Mouse (Mus musculus): Measurements from ENCODE around the gene 9130213A22Rik. TPM values are rescaled to one million over a fixed set of nuclear protein-coding genes. Genes with fewer than 3 reads are reported as not detected.
A peak's percentile ranks its signal among the peaks of the same experiment; 100 is the strongest.
"Not testable (repeated sequence)": the region's sequence is repeated elsewhere in the genome, so short reads cannot be mapped to it uniquely, and the experiment has no call there.

9130213A22Rik gene
- polyA plus RNA-seq, 1 experiment from 2014 or later, result not detected

DNA sequence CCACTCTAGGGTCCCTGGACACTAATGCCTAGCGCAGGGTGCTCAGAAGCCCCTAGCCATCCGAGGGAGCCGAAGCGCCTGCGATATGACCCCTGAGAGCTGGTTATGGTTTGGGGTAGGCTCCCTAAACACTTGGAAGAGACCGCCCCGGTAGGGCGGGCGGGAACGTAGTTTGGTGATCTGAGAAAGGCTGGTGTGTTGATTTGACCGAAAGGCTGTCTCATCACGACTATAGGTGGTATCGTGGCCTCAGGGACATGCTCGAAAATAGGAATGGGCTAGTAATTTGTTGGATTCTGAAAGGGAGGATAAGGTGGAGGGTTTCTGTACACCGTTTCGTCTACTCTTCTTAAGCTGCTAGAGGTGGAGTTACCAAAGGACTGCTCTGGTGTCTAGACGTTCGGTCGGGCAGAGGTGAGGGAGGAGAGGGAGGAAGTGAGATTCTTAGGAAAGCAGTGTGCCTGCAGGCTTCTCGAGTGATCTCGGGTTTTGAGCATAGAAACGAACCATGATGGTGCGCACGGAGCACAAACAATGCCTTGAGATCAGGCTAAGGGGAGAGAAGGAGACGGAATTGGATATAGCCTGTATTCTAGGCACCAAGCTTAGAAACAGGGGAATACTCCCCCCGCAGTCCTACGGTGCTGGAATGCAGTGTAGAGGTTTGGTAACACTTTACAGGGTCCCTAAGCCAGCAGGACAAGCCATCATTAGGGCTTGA lies 26.7 kb downstream of the 9130213A22Rik start:
- Histone ChIP-seq H3K4me1 (peaks cover 63% of the 10 kb centered on the region), H3K4me3 (peak overlapping the region; percentile 43), H3K4me2 (replicated peaks) (peak overlapping the region; percentile 88), H3K27me3 (replicated peaks) (no peaks in the 10 kb centered on the region), H3K27ac (no peak overlapping the region), H3K9me3 (no peaks in the 10 kb centered on the region), H3K9ac (peak overlapping the region; percentile 60), H3K36me3 (peaks cover 11% of the 10 kb centered on the region)
- 2% methylated on average over 27 of the region's 27 CpGs for WGBS
- no peak for ATAC-seq (ENCODE audit: low FRiP score, low read depth)

GRCm38 (mm10) chr11:69094697-69095429 lies 27.5 kb downstream of the 9130213A22Rik start, which contains the start of gene Per1:
Per1 (plus strand) TSS chr11:69095217.
- H3K4me1 ChIP-seq, result peaks cover 63% of the 10 kb centered on the region
- peak; percentile 92 for ATAC-seq (ENCODE audit: low FRiP score, low read depth)
- peak within 1 kb of the TSS; percentile 88 for H3K4me2 ChIP-seq (replicated peaks)
- peak within 1 kb of the TSS; percentile 43 for H3K4me3 ChIP-seq
- no peaks in the 10 kb centered on the region for H3K9me3 ChIP-seq
- under 1% methylated on average over 37 of the region's 37 CpGs for WGBS
- peaks cover 17% of the 10 kb centered on the region for H3K36me3 ChIP-seq
- no peak within 1 kb of the TSS; the same call in 1 of the 2 replicates for H3K27ac ChIP-seq
- peak within 1 kb of the TSS; percentile 60 for H3K9ac ChIP-seq
- H3K27me3 ChIP-seq (replicated peaks), result no peaks in the 10 kb centered on the region

GRCm38 (mm10) chr11:69093856-69094255 lies 28.5 kb downstream of the 9130213A22Rik start:
- not testable (repeated sequence) for H3K9me3 ChIP-seq; H3K9ac ChIP-seq; H3K4me3 ChIP-seq; ATAC-seq (ENCODE audit: low FRiP score, low read depth); H3K27me3 ChIP-seq (replicated peaks); H3K4me2 ChIP-seq (replicated peaks); H3K27ac ChIP-seq
- H3K4me1 ChIP-seq, result peaks cover 63% of the 10 kb centered on the region
- WGBS, result 88% methylated on average over 7 of the region's 7 CpGs
- peaks cover 17% of the 10 kb centered on the region for H3K36me3 ChIP-seq

GRCm38 (mm10) chr11:69092871-69093270 lies 29.5 kb downstream of the 9130213A22Rik start:
- H3K27ac ChIP-seq, result no peak overlapping the region
- H3K27me3 ChIP-seq (replicated peaks), result no peaks in the 10 kb centered on the region
- H3K4me2 ChIP-seq (replicated peaks), result no peak overlapping the region
- peaks cover 59% of the 10 kb centered on the region for H3K4me1 ChIP-seq
- ATAC-seq (ENCODE audit: low FRiP score, low read depth), result no peak
- no peak overlapping the region for H3K9ac ChIP-seq
- H3K9me3 ChIP-seq, result no peaks in the 10 kb centered on the region
- no peak overlapping the region for H3K4me3 ChIP-seq
- WGBS, result 92% methylated on average over 4 of the region's 4 CpGs
- peaks cover 17% of the 10 kb centered on the region for H3K36me3 ChIP-seq

DNA sequence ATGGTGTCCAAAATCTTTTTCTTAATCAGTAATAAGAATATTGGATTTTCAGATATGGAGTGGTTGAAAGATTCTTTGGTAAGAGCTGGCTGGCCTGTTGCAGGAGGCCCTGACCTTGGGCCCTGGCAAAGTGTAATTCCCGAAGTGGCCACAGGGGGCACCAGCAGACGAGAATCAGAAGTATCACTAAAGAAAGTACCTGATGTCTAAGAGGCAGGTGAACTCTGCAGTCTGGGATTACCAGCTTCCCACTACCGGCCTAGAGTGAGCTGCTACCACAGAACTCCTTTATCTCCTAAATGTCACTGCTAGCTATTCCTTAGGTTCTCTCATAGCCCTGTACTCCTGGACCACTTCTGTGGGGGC lies 30.0 kb downstream of the 9130213A22Rik start:
- H3K4me2 ChIP-seq (replicated peaks), result no peak overlapping the region
- H3K36me3 ChIP-seq, result peaks cover 17% of the 10 kb centered on the region
- no peak for ATAC-seq (ENCODE audit: low FRiP score, low read depth)
- peaks cover 55% of the 10 kb centered on the region for H3K4me1 ChIP-seq
- WGBS, result 5% methylated on average over 3 of the region's 3 CpGs
- no peak overlapping the region for H3K27ac ChIP-seq
- no peaks in the 10 kb centered on the region for H3K9me3 ChIP-seq
- H3K27me3 ChIP-seq (replicated peaks), result no peaks in the 10 kb centered on the region
- no peak overlapping the region for H3K4me3 ChIP-seq
- H3K9ac ChIP-seq, result no peak overlapping the region

DNA sequence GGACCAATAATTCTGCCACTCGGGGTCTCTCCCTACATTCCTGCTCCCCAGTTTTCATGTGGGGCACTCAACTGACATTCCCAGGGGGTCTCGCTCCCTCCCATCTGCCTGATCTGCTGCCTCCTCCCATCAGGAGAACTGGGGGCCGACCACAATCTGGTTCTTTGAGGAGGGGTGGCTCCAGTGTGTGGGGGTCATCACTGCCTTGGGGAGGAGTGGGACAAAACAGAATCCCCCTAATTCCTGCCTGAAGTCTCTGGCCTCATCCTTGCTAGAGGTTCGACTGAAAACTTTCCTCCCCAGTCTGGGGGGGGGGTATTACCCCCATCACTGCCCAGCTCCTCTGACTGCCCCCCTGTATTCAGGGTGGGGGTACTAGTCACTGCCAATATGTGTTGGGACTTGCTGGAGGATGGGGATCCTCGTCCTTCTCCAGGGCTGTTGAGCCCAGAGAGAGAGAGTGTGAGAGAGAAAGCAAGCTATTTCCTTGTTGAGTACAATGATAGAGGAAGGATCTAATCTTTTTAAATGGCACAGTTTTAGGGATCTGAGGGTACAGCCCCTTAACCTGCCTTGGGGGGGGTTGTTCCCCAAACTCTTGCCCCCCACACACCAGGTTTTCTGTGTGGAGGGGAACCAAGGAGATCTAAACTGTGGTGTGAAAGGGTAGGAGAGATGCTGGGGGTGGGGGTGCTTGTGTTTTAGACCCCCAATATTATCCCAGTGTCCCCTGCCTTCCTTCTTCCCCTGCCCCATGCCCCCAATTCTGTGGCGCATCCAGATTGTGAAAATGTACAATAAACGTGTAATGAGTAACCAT lies 30.6 kb downstream of the 9130213A22Rik start:
- Histone ChIP-seq H3K36me3 (peaks cover 17% of the 10 kb centered on the region), H3K4me2 (replicated peaks) (no peak overlapping the region), H3K27ac (no peak overlapping the region), H3K9me3 (no peaks in the 10 kb centered on the region), H3K4me1 (peaks cover 49% of the 10 kb centered on the region), H3K27me3 (replicated peaks) (no peaks in the 10 kb centered on the region), H3K4me3 (no peak overlapping the region), H3K9ac (no peak overlapping the region)
- 66% methylated on average over 7 of the region's 7 CpGs for WGBS
- no peak for ATAC-seq (ENCODE audit: low FRiP score, low read depth)

- H3K9ac ChIP-seq, result no peak overlapping the region
- WGBS, result 60% methylated on average over 6 of the region's 6 CpGs
- H3K4me3 ChIP-seq, result no peak overlapping the region
- no peaks in the 10 kb centered on the region for H3K27me3 ChIP-seq (replicated peaks)
- no peak for ATAC-seq (ENCODE audit: low FRiP score, low read depth)
- no peak overlapping the region for H3K27ac ChIP-seq
- peaks cover 36% of the 10 kb centered on the region for H3K4me1 ChIP-seq
- peak overlapping the region; percentile 96; the same call in 1 of the 2 replicates for H3K4me2 ChIP-seq (replicated peaks)
- no peaks in the 10 kb centered on the region for H3K9me3 ChIP-seq
- peaks cover 17% of the 10 kb centered on the region for H3K36me3 ChIP-seq
Measured at GRCm38 (mm10) chr11:69090367-69090766, 32.0 kb downstream of the 9130213A22Rik start.

DNA sequence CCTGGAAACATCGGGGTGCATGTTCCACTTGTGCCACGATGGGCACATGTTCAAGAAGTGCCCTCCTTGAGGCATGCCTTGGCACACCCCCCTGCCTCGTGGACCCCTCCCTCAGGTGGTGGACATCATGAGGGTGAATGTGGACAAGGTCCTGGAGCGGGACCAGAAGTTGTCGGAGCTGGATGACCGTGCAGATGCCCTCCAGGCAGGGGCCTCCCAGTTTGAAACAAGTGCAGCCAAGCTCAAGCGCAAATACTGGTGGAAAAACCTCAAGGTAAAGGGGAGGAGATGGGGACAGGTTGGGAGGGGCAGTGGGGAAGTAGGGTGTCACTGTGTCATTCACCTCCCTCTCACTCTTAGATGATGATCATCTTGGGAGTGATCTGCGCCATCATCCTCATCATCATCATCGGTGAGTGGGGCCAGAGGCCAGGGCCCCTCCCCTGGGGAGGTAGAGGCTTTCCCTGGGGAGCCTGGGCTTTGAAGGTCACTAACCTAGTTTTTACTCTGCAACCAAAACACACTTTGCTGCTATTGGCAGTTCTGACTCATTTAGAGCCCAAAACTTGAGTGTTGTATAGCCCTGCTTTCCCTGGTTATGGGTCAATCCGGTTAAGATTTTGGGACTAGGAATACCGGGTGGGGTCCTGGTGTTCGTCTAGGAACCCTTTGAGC lies 32.6 kb downstream of the 9130213A22Rik start:
- WGBS, result 91% methylated on average over 12 of the region's 12 CpGs
- Histone ChIP-seq H3K4me1 (peaks cover 34% of the 10 kb centered on the region), H3K27me3 (replicated peaks) (no peaks in the 10 kb centered on the region), H3K4me3 (peak overlapping the region; percentile 97), H3K27ac (no peak overlapping the region), H3K4me2 (replicated peaks) (peak overlapping the region; percentile 96), H3K36me3 (peaks cover 17% of the 10 kb centered on the region), H3K9me3 (no peaks in the 10 kb centered on the region), H3K9ac (peak overlapping the region; percentile 100)
- no peak for ATAC-seq (ENCODE audit: low FRiP score, low read depth)

DNA sequence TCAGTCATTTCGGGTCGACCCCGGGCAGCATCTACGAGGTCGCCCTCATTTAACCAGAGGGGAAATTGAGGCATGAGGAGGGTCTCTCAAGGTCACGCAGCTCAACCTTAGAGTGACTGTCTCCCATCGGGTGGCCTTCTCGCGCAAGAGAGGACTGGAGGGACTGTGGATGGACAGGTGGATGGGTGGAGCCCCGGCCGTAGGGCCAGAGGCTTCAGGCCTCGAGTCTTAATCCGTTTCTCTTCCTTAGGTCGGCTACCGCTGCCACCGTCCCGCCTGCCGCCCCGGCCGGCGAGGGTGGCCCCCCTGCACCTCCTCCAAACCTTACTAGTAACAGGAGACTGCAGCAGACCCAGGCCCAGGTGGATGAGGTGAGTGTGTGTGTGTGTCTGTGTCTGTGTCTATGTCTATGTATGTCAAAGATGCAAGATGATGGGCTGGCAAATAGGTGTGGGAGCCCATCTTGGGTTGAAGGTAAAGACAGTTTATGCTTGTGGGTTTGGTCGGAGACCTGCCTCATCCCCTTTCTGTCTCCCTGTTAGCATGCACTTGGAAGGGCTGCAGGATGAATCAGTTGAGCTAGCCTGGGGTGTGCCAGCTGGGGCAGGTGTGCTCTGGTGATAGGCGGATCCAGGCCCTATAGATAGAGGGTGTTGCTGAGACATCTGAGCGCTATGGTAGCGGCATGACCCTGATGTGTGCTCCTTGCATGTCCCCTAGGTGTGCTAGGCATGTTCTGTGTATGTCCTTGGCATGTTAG lies 33.4 kb downstream of the 9130213A22Rik start:
- H3K4me3 ChIP-seq, result peak overlapping the region; percentile 97
- H3K4me2 ChIP-seq (replicated peaks), result peak overlapping the region; percentile 96
- ATAC-seq (ENCODE audit: low FRiP score, low read depth), result peak; percentile 26
- peak overlapping the region; percentile 91 for H3K27ac ChIP-seq
- peaks cover 17% of the 10 kb centered on the region for H3K36me3 ChIP-seq
- peak overlapping the region; percentile 100 for H3K9ac ChIP-seq
- WGBS, result 12% methylated on average over 25 of the region's 25 CpGs
- no peaks in the 10 kb centered on the region for H3K9me3 ChIP-seq
- peaks cover 34% of the 10 kb centered on the region for H3K4me1 ChIP-seq
- no peaks in the 10 kb centered on the region for H3K27me3 ChIP-seq (replicated peaks)

DNA sequence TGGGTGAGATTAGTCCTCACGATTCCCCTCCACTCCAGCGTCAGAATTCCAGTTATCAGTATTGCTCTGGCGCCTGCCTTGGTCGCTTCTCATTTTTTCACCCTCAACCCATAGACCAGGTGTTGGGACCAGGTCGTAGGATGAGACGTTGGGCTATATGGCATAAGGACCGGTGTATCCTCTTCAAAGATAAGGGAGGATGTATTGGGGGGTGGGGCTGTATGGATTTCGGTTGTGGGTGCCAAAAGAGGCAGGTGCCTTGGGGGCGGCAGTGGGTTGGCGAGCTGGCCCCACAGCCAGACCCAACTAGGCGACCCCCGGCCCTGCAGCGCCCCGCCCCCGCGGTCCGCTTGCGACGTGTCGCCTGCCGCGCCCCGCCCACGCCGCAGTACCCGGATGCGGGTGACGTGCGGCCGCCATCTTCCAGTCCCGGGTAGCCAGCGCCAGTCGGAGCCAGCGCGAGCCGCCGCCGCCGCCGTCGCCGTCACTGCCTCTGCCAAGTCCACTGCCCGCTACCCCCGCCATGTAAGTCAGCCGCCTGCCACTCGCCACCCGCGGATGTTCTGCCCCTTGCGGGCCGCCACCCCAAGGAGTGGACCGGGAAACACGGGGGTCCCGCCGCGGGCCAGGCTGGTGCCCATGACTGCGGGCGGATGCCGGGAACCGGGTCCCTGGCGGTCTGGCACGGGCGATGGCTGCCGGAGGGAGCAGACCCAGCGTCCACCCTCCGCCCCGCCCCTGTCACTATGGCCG lies 34.1 kb downstream of the 9130213A22Rik start, which contains the start of gene Vamp2:
Gene Vamp2 (plus strand): TSS at position 388 of the 753 bp plus-strand sequence.
- peak within 1 kb of the TSS; percentile 91 for H3K27ac ChIP-seq
- peak within 1 kb of the TSS; percentile 97 for H3K4me3 ChIP-seq
- H3K36me3 ChIP-seq, result peaks cover 17% of the 10 kb centered on the region
- under 1% methylated on average over 67 of the region's 67 CpGs for WGBS
- no peaks in the 10 kb centered on the region for H3K27me3 ChIP-seq (replicated peaks)
- ATAC-seq (ENCODE audit: low FRiP score, low read depth), result peak; percentile 85
- no peaks in the 10 kb centered on the region for H3K9me3 ChIP-seq
- H3K4me1 ChIP-seq, result peaks cover 34% of the 10 kb centered on the region
- peak within 1 kb of the TSS; percentile 96 for H3K4me2 ChIP-seq (replicated peaks)
- H3K9ac ChIP-seq, result peak within 1 kb of the TSS; percentile 100
